Mouse (Mus musculus) C2C12 (cell line): ENCODE measurements around the gene Cyp20a1.

ENCODE experiments used
- CEBPB ChIP-seq: IDR thresholded peaks from one replicate; pipeline ENCODE4 v1.6.1; 2011; ENCODE audit warnings: low read depth, mild to moderate bottlenecking, control low read depth, moderate library complexity
- CTCF ChIP-seq: IDR thresholded peaks from one replicate; pipeline ENCODE4 v1.5.1; 2011; ENCODE audit not compliant: control insufficient read depth, insufficient read depth, insufficient read length
- FOSL1 ChIP-seq: IDR thresholded peaks from one replicate; pipeline ENCODE4 v1.8.0; 2011; ENCODE audit warnings: mild to moderate bottlenecking, low read length; ENCODE audit not compliant: poor library complexity, insufficient read depth, severe bottlenecking
- MAX ChIP-seq: IDR thresholded peaks from one replicate; pipeline ENCODE4 v1.6.1; 2011; ENCODE audit warnings: mild to moderate bottlenecking, control low read depth
- MYOD1 ChIP-seq: IDR thresholded peaks from one replicate; pipeline ENCODE4 v1.6.1; 2011; ENCODE audit warnings: low read depth; ENCODE audit not compliant: control insufficient read depth, insufficient read length
- MYOG ChIP-seq: IDR thresholded peaks from one replicate; pipeline ENCODE4 v1.6.1; 2011; ENCODE audit not compliant: control insufficient read depth, insufficient read length; ENCODE audit errors: extremely low read depth
- USF1 ChIP-seq: IDR thresholded peaks from one replicate; pipeline ENCODE4 v1.6.1; 2011; ENCODE audit warnings: low read depth, mild to moderate bottlenecking, control low read depth, moderate library complexity

- TF ChIP-seq CEBPB = no peak
- TF ChIP-seq MYOG = no peak
- TF ChIP-seq MYOD1 = no peak
- no peak for TF ChIP-seq USF1
- TF ChIP-seq CTCF = no peak
- TF ChIP-seq MAX = no peak
- no peak for TF ChIP-seq FOSL1
Measured at GRCm38 (mm10) chr1:60381910-60382309, 38.8 kb downstream of the Cyp20a1 start.
